Mouse (Mus musculus): Measurements from ENCODE around the gene Reps1. TPM values are rescaled to one million over a fixed set of nuclear protein-coding genes. Genes with fewer than 3 reads are reported as not detected.

Reps1 gene
- polyA plus RNA-seq, 1 experiment from 2014 or later = 15.1 TPM

- ATAC-seq (ENCODE audit: insufficient number of reproducible peaks, low FRiP score, low TSS enrichment, low read depth) = no peak
- no peak overlapping the region for H3K9ac ChIP-seq
- H3K4me1 ChIP-seq = no peaks in the 10 kb centered on the region
- no peak overlapping the region for H3K4me2 ChIP-seq (replicated peaks)
- H3K4me3 ChIP-seq (replicated peaks) = no peak overlapping the region
- 83% methylated on average over 6 of the region's 6 CpGs for WGBS
- no peaks in the 10 kb centered on the region for H3K27me3 ChIP-seq
- no peaks in the 10 kb centered on the region for H3K9me3 ChIP-seq (replicated peaks)
- H3K36me3 ChIP-seq = no peaks in the 10 kb centered on the region
- no peak overlapping the region for H3K27ac ChIP-seq (replicated peaks)
Measured at GRCm38 (mm10) chr10:18142231-18142630, 86.6 kb downstream of the Reps1 start.

- Histone ChIP-seq H3K27ac (replicated peaks) (peak overlapping the region; percentile 39; the same call in 1 of the 2 replicates), H3K4me3 (replicated peaks) (no peak overlapping the region), H3K9me3 (replicated peaks) (no peaks in the 10 kb centered on the region), H3K4me2 (replicated peaks) (no peak overlapping the region), H3K9ac (no peak overlapping the region), H3K27me3 (no peaks in the 10 kb centered on the region), H3K4me1 (no peaks in the 10 kb centered on the region), H3K36me3 (no peaks in the 10 kb centered on the region)
- 71% methylated on average over 3 of the region's 3 CpGs for WGBS
- ATAC-seq (ENCODE audit: insufficient number of reproducible peaks, low FRiP score, low TSS enrichment, low read depth) = no peak
Measured at GRCm38 (mm10) chr10:18147224-18147623, 91.6 kb downstream of the Reps1 start.

- Histone ChIP-seq H3K4me3 (replicated peaks) (no peak overlapping the region), H3K36me3 (no peaks in the 10 kb centered on the region), H3K4me1 (no peaks in the 10 kb centered on the region), H3K9me3 (replicated peaks) (no peaks in the 10 kb centered on the region), H3K4me2 (replicated peaks) (no peak overlapping the region), H3K27me3 (no peaks in the 10 kb centered on the region), H3K27ac (replicated peaks) (no peak overlapping the region), H3K9ac (no peak overlapping the region)
- WGBS = 66% methylated on average over 7 of the region's 7 CpGs
- no peak for ATAC-seq (ENCODE audit: insufficient number of reproducible peaks, low FRiP score, low TSS enrichment, low read depth)
Measured at GRCm38 (mm10) chr10:18162435-18162971, 106.8 kb downstream of the Reps1 start.

Other genes starting within 250 kb of the Reps1 start
- gene Heca, start 107.8 kb upstream of the Reps1 start, polyA plus RNA-seq (2015; fragmentation: Nextera tagmentation; extraction: Ambion mirVana) = 5.9 and 7.4 TPM in 2 replicates
- gene Abracl, start 32.6 kb upstream of the Reps1 start, polyA plus RNA-seq (2015; fragmentation: Nextera tagmentation; extraction: Ambion mirVana) = 125 and 138 TPM in 2 replicates
- gene Ect2l, start 155.0 kb downstream of the Reps1 start, polyA plus RNA-seq (2015; fragmentation: Nextera tagmentation; extraction: Ambion mirVana) = 1.0 and 1.2 TPM in 2 replicates
- 14.9 and 19.1 TPM in 2 replicates for gene Ccdc28a, start 179.1 kb downstream of the Reps1 start, polyA plus RNA-seq (2015; fragmentation: Nextera tagmentation; extraction: Ambion mirVana)